Mouse (Mus musculus): ENCODE measurements at regions not wholly inside any gene's neighbourhood (a gene's known extent, or its start where the extent isn't known, plus 50 kb on each side); places are given as distances from the start of the nearest gene placed in this dataset.

GRCm38 (mm10) chr8:35206271-35206670 lies 559.3 kb upstream of the Gm19410 start:
- TF ChIP-seq POLR2A (IDR thresholded peaks at IDR 0.05; ENCODE audit: low read depth, low read length): no peak
- no peak for TF ChIP-seq CTCF (IDR thresholded peaks at IDR 0.05; ENCODE audit: borderline replicate concordance, insufficient read depth, low read length)
